Mouse (Mus musculus) hindbrain, postnatal 0 days (tissue): ENCODE results near the gene Vwa3b. TPM values are rescaled to one million over a fixed set of nuclear protein-coding genes. Genes with fewer than 3 reads are reported as not detected.

ENCODE experiments used
- ATAC-seq: fragments of 200-750 bp; cut with Nextera tagmentation; 2 replicates; pipeline ENCODE4 v1.8.0; 2017; ENCODE audit warnings: mild to moderate bottlenecking, moderate TSS enrichment, moderate library complexity
- DNase-seq: peaks from one replicate; pipeline ENCODE4 v3.0.0-alpha.2; 2015; ENCODE audit warnings: low spot score
- H3K27ac ChIP-seq: fragments of 300-500 bp; sonication (generic); 2 replicates; pipeline ENCODE4 v1.5.1; 2014; ENCODE audit warnings: mild to moderate bottlenecking
- H3K27me3 ChIP-seq: fragments of 300-500 bp; sonication (generic); 2 replicates; pipeline ENCODE4 v1.6.1; 2014; ENCODE audit warnings: low read length, mixed read lengths; ENCODE audit not compliant: insufficient read depth
- H3K36me3 ChIP-seq: fragments of 300-500 bp; sonication (generic); 2 replicates; pipeline ENCODE4 v1.6.1; 2014; ENCODE audit warnings: low read length, mixed read lengths; ENCODE audit not compliant: insufficient read depth
- H3K4me1 ChIP-seq: fragments of 300-500 bp; sonication (generic); 2 replicates; pipeline ENCODE4 v1.6.1; 2014; ENCODE audit warnings: antibody characterized with exemption, low read length, mixed read lengths; ENCODE audit not compliant: insufficient read depth
- H3K4me2 ChIP-seq: fragments of 300-500 bp; sonication (generic); 2 replicates; pipeline ENCODE4 v1.6.1; 2014; ENCODE audit warnings: low read depth, mild to moderate bottlenecking, low read length, moderate library complexity, mixed read lengths
- H3K4me3 ChIP-seq: fragments of 300-500 bp; sonication (generic); 2 replicates; pipeline ENCODE4 v1.5.1; 2014; ENCODE audit warnings: low read length
- H3K9ac ChIP-seq: fragments of 300-500 bp; sonication (generic); replicated peaks from 2 replicates; pipeline ENCODE4 v1.6.1; 2014; ENCODE audit warnings: mild to moderate bottlenecking, low read length, moderate library complexity, mixed read lengths
- H3K9me3 ChIP-seq: fragments of 300-500 bp; sonication (generic); 2 replicates; pipeline ENCODE4 v1.6.1; 2016; ENCODE audit warnings: low read length, mixed read lengths
- CTCF ChIP-seq: IDR thresholded peaks from 2 replicates; pipeline ENCODE4 v1.5.1; 2016; ENCODE audit warnings: antibody characterized with exemption, control low read depth, low read depth
- WGBS: fragments of 180-500 bp; shearing (Covaris S2); extraction: QIAGEN DNeasy Blood & Tissue Kit; methylation state at CpG from one replicate; pipeline ENCODE4 v1.1.7; 2014; 5-methylcytosine and 5-hydroxymethylcytosine counted together
- polyA plus RNA-seq: library from polyadenylated mRNA; unstranded; fragments of >200 nt; fragmentation: Nextera tagmentation; extraction: Ambion mirVana; gene quantifications from 2 replicates; pipeline ENCODE4 v1.2.1, GENCODE M21; 2015
- total RNA-seq: library from RNA; depleted of rRNA; stranded (reverse); fragments of >200 nt; gene quantifications from 2 replicates; pipeline ENCODE4 v1.2.3, GENCODE M21; 2014

The Vwa3b gene
- total and polyA plus RNA-seq, 2 experiments from 2014 or later: 1.5 to 2.9 TPM

DNA sequence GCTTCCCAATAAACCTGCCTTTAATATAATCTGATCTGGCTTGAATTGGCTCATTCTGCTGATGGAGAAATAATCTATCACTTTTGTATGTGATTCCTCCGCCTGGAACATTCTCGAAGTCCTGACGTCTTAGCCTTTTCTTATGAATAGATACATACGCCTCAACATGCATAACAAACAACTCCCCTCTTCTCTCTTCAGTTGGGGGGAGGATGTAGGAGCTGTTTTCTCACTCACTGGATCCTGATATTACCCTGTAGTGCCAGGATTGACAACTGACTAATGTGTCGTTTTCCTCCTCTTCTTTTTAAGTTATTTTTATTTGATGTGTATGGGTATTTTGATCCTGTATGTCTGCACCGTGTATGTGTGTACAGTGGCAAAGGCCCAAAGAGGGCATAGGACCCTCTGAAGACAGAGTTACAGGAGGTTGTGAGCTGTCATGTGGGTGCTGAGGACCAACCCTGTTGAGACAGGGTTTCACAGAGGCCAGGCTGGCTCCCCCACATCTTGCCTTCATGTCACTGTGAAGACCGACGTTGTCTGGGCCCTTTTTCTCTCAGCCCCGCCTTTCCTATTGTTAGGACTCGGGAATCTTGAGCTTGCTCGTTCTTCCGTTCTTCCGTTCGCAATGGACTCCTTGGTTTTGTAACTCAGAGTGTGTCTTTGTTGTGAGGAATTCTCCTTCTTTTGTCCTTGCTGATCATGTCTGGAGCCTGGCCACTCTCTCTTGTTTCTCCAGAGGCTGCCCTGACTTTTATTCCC, 39.8 kb upstream of the Vwa3b start:
- no peak for TF ChIP-seq CTCF
- Histone ChIP-seq H3K4me2 (no peak overlapping the region), H3K9me3 (no peaks in the 10 kb centered on the region), H3K27me3 (no peaks in the 10 kb centered on the region), H3K4me1 (no peaks in the 10 kb centered on the region), H3K4me3 (no peak overlapping the region), H3K36me3 (no peaks in the 10 kb centered on the region), H3K9ac (no peak overlapping the region), H3K27ac (no peak overlapping the region)
- no peak for DNase-seq
- 39% methylated on average over 14 of the region's 14 CpGs for WGBS
- no peak for ATAC-seq

DNA sequence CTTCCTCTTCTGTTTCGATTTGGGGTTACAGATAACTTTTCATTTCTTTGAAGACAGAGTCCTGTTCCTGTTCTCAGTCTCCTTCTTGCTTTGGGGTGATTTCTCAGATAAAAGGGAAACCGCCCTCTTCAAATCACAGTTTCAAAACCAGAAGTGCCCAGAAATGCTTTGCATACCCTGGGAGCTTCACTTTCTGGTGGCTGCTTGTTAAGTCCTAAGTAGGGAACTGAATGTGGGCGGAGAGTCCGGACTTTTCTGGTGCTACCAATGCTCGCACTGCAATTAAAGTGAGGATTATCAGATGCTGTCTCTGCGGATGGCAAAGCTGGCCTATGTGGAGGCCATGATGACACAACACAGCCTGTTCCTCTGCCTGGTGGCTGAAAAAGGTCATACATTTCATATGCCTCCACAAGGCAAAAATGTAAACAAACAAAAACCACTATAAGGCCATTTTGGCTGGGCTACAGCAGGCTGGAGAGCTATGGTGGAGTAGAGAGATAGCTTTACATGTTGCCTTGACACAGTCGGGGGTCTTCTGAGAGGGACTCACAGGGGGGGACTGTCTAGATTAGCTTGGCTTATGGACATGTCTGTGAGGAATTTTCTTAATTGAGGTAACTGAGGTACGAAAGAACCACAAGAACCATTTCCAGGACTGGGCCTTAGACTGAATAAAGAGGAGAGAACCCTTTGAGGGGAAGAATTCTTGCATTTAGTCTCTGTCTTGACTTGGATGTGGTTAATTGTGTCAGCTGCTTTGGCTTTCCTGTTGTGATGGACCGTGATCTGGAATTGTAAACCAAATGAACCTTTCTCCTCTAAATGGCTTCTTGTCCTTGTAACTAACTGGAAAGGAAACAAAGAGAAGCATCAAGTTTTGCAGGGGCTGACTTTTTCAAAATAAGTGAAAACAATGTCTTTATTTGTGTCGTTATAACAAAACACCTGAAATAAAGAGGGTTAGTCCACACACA, 38.9 kb upstream of the Vwa3b start:
- WGBS: 80% methylated on average over 10 of the region's 10 CpGs
- TF ChIP-seq CTCF: no peak
- no peak for ATAC-seq

GRCm38 (mm10) chr1:36988161-36988560, 38.2 kb upstream of the Vwa3b start:
- no peaks in the 10 kb centered on the region for H3K4me1 ChIP-seq
- no peak overlapping the region for H3K4me3 ChIP-seq
- no peak overlapping the region for H3K9ac ChIP-seq
- no peaks in the 10 kb centered on the region for H3K27me3 ChIP-seq
- no peaks in the 10 kb centered on the region for H3K36me3 ChIP-seq
- no peak for DNase-seq
- ATAC-seq: no peak
- no peak overlapping the region for H3K4me2 ChIP-seq
- H3K27ac ChIP-seq: no peak overlapping the region
- 73% methylated on average over 6 of the region's 6 CpGs for WGBS
- H3K9me3 ChIP-seq: no peaks in the 10 kb centered on the region
- no peak for TF ChIP-seq CTCF

More for the DNA sequence above, 38.9 kb upstream of the Vwa3b start:
- DNase-seq: no peak
- Histone ChIP-seq H3K4me3 (no peak overlapping the region), H3K9me3 (no peaks in the 10 kb centered on the region), H3K36me3 (no peaks in the 10 kb centered on the region), H3K27me3 (no peaks in the 10 kb centered on the region), H3K4me1 (no peaks in the 10 kb centered on the region), H3K27ac (no peak overlapping the region), H3K9ac (no peak overlapping the region), H3K4me2 (no peak overlapping the region)

DNA sequence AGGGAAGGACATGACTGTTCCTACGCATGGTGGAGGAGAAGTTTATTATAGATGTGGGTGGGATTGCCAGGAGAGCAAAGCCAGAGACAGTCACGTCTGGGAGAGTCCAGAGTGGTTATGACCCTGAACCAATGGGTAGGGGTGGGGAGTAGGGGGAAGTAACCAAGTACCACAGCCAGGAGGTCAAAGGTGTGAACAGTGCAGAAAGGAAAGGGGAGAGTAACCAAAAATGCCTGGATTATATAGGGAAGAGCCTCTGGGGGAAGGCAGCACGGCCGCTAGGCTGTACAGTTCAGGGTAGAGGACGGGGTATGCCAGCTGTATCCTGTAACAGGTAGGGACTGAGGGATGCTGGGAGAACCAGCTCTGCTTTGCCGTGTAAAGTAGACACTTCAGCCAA, 37.8 kb upstream of the Vwa3b start:
- Histone ChIP-seq H3K9me3 (no peaks in the 10 kb centered on the region), H3K27ac (no peak overlapping the region), H3K36me3 (no peaks in the 10 kb centered on the region), H3K9ac (no peak overlapping the region), H3K4me3 (no peak overlapping the region), H3K27me3 (no peaks in the 10 kb centered on the region), H3K4me1 (no peaks in the 10 kb centered on the region), H3K4me2 (no peak overlapping the region)
- WGBS: 88% methylated on average over 6 of the region's 6 CpGs
- DNase-seq (no peak), ATAC-seq (no peak)
- TF ChIP-seq CTCF: no peak

DNA sequence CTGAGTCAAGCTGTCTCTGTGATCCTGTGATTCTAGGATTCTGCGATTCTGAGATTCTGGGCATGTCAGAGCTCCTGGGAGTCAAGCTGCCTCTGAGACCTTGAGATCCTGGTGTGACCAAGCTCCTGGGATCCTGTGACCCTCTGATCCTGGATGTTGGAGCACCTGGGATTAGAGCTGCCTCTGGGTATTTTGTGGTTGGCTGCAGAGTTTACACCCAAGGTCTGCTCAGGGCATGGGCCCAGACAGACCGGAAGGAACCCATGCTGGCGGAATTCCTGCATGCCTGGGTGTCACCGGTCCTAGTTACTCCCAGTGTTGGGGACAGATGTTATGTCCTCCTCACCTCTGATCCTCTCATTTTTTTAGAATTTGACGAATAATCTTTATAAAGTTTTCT, 32.1 kb upstream of the Vwa3b start:
- TF ChIP-seq CTCF: no peak
- H3K4me2 ChIP-seq: no peak overlapping the region
- H3K36me3 ChIP-seq: no peaks in the 10 kb centered on the region
- ATAC-seq (no peak), DNase-seq (no peak)
- WGBS: 91% methylated on average over 5 of the region's 5 CpGs
- no peak overlapping the region for H3K9ac ChIP-seq
- H3K9me3 ChIP-seq: no peaks in the 10 kb centered on the region
- 0 out of 2 replicates have a peak, but pooled peaks cover 8% of the 10 kb centered on the region for H3K4me1 ChIP-seq
- no peaks in the 10 kb centered on the region for H3K27me3 ChIP-seq
- H3K27ac ChIP-seq: no peak overlapping the region
- no peak overlapping the region for H3K4me3 ChIP-seq

GRCm38 (mm10) chr1:36995760-36996159, 30.6 kb upstream of the Vwa3b start:
- Histone ChIP-seq H3K9ac (no peak overlapping the region), H3K4me3 (no peak overlapping the region), H3K27ac (no peak overlapping the region), H3K9me3 (no peaks in the 10 kb centered on the region), H3K4me2 (no peak overlapping the region), H3K27me3 (no peaks in the 10 kb centered on the region), H3K36me3 (no peaks in the 10 kb centered on the region), H3K4me1 (0 out of 2 replicates have a peak, but pooled peaks cover 8% of the 10 kb centered on the region)
- DNase-seq: no peak
- TF ChIP-seq CTCF: no peak
- ATAC-seq: no peak
- 61% methylated on average over 6 of the region's 6 CpGs for WGBS
